Mouse (Mus musculus): Measurements from ENCODE around the gene Slfn8.

DNA sequence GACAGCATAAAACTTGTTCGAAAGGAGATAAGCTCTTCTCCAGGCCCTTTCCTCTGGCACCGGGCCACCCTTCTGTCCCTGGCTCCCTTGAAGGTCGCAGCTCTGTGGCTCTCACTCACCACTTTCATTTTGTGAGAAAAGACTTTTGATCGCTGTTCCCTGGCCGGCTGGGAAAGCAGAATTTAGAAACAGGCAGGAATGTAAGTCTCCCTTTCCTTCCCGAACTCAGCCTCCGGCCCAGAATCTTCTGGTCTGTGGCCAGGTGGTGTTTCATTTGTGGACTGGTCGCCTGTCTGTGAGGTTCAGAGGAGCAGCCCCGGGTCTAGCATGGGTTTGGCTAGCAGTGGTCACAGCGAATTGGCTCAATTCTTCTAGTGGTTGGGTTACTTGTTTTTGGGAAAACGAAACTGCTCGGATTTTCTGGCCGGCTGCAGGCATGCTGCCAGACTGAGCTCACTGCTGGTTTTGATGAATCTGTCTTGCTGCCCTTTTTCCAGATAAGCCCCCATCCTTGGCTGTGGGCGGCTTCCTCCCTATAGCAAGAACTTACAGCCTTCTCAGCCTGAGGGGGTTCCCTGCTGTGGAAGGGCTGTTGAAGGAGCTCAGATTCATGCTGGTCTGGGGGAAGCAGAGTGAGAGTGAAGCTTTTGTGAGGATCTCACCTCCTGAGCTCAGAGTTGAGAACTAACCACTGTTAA, 29.0 kb downstream of the Slfn8 start, which contains the start of gene Slfn9:
- TF ChIP-seq POLR2A (IDR thresholded peaks at IDR 0.05; ENCODE audit: low read depth, low read length) (no peak), CTCF (IDR thresholded peaks at IDR 0.05; ENCODE audit: borderline replicate concordance, insufficient read depth, low read length) (no peak)

Measured in embryonic fibroblast, embryonic 13.5 days (primary cell).